Mouse (Mus musculus): ENCODE results near the gene Thbd. TPM values are rescaled to one million over a fixed set of nuclear protein-coding genes. Genes with fewer than 3 reads are reported as not detected.

Gene Thbd
- polyA plus RNA-seq, 1 experiment from 2014 or later = 16.6 TPM

DNA sequence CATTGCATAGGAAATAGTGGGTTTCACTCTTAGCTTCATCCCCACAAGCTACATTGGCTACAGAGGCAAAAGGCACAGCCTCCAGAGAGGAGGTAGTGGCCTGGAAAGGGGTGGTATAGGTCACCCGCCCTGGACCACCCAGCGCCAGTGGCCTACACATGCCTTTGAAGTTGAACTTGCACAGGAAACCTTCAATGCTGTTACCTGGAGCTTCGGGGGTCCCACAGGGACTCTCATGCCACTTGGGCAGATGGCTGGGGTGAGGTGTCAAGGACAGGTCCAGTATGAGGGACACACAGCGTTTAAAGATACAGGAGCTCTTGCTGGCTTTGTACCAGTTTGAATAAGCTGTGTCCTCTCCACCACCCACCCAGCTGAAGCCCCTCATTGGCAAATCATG lies 34.7 kb upstream of the Thbd start:
- H3K9me3 ChIP-seq = no peaks in the 10 kb centered on the region
- peak overlapping the region; percentile 81 for H3K9ac ChIP-seq
- 58% methylated on average over 4 of the region's 4 CpGs for WGBS
- peak overlapping the region; percentile 91 for H3K27ac ChIP-seq (replicated peaks)
- no peaks in the 10 kb centered on the region for H3K36me3 ChIP-seq
- peaks cover 21% of the 10 kb centered on the region for H3K4me1 ChIP-seq
- ATAC-seq (ENCODE audit: extremely low read depth, insufficient number of reproducible peaks, low FRiP score, low TSS enrichment) = no peak
- peak overlapping the region; percentile 61 for H3K4me2 ChIP-seq
- H3K27me3 ChIP-seq (replicated peaks) = no peaks in the 10 kb centered on the region
- H3K4me3 ChIP-seq = peak overlapping the region; percentile 52

DNA sequence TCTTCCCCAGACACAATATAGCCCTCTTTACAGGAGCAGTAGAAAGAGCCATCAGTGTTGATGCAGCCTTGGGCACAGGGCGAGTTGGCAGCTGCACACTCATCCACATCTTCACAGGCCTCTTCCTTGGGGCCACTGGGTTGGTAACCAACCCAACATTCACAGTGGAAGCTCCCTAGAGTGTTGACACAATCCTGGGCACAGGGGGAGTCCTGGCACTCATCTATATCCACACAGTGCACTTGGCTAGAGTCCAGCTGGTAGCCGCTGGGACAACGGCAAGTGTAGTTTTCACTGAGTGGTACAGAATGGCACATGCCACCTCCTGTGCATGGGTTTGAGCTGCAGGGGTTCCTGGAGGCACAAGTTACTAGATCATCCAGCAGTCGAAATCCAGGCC lies 34.2 kb upstream of the Thbd start:
- Histone ChIP-seq H3K27ac (replicated peaks) (peak overlapping the region; percentile 91), H3K36me3 (no peaks in the 10 kb centered on the region), H3K4me2 (peak overlapping the region; percentile 61), H3K4me1 (peaks cover 21% of the 10 kb centered on the region), H3K27me3 (replicated peaks) (no peaks in the 10 kb centered on the region), H3K9me3 (no peaks in the 10 kb centered on the region), H3K4me3 (peak overlapping the region; percentile 52), H3K9ac (peak overlapping the region; percentile 81)
- ATAC-seq (ENCODE audit: extremely low read depth, insufficient number of reproducible peaks, low FRiP score, low TSS enrichment) = no peak
- 63% methylated on average over 4 of the region's 4 CpGs for WGBS

GRCm38 (mm10) chr2:148441421-148441820 lies 33.4 kb upstream of the Thbd start:
- Histone ChIP-seq H3K27me3 (replicated peaks) (no peaks in the 10 kb centered on the region), H3K27ac (replicated peaks) (peak overlapping the region; percentile 91), H3K9me3 (no peaks in the 10 kb centered on the region), H3K4me1 (peaks cover 16% of the 10 kb centered on the region), H3K4me3 (peak overlapping the region; percentile 52), H3K36me3 (no peaks in the 10 kb centered on the region), H3K9ac (peak overlapping the region; percentile 81), H3K4me2 (peak overlapping the region; percentile 61)
- 55% methylated on average over 10 of the region's 10 CpGs for WGBS
- no peak for ATAC-seq (ENCODE audit: extremely low read depth, insufficient number of reproducible peaks, low FRiP score, low TSS enrichment)

- H3K27ac ChIP-seq (replicated peaks) = peak overlapping the region; percentile 39; the same call in 1 of the 2 replicates
- peak overlapping the region; percentile 52 for H3K4me3 ChIP-seq
- peaks cover 14% of the 10 kb centered on the region for H3K4me1 ChIP-seq
- ATAC-seq (ENCODE audit: extremely low read depth, insufficient number of reproducible peaks, low FRiP score, low TSS enrichment) = no peak
- no peaks in the 10 kb centered on the region for H3K27me3 ChIP-seq (replicated peaks)
- H3K9ac ChIP-seq = peak overlapping the region; percentile 58
- H3K9me3 ChIP-seq = no peaks in the 10 kb centered on the region
- 28% methylated on average over 3 of the region's 3 CpGs for WGBS
- H3K4me2 ChIP-seq = peak overlapping the region; percentile 61
- H3K36me3 ChIP-seq = no peaks in the 10 kb centered on the region
These were observed 31.8 kb upstream of the Thbd start for GRCm38 (mm10) chr2:148439691-148440276.

GRCm38 (mm10) chr2:148436285-148436684 lies 28.3 kb upstream of the Thbd start:
- Histone ChIP-seq H3K9me3 (no peaks in the 10 kb centered on the region), H3K9ac (no peak overlapping the region), H3K36me3 (no peaks in the 10 kb centered on the region), H3K27me3 (replicated peaks) (no peaks in the 10 kb centered on the region), H3K4me2 (0 out of 2 replicates have a peak overlapping the region, but pooled peaks have one; percentile 27), H3K4me3 (no peak overlapping the region), H3K27ac (replicated peaks) (no peak overlapping the region), H3K4me1 (no peaks in the 10 kb centered on the region)
- WGBS = 35% methylated on average over 3 of the region's 3 CpGs
- no peak for ATAC-seq (ENCODE audit: extremely low read depth, insufficient number of reproducible peaks, low FRiP score, low TSS enrichment)

- Histone ChIP-seq H3K9me3 (no peaks in the 10 kb centered on the region), H3K36me3 (no peaks in the 10 kb centered on the region), H3K27ac (replicated peaks) (no peak overlapping the region), H3K4me3 (no peak overlapping the region), H3K4me1 (no peaks in the 10 kb centered on the region), H3K9ac (no peak overlapping the region), H3K4me2 (no peak overlapping the region), H3K27me3 (replicated peaks) (no peaks in the 10 kb centered on the region)
- 35% methylated on average over 2 of the region's 2 CpGs for WGBS
- ATAC-seq (ENCODE audit: extremely low read depth, insufficient number of reproducible peaks, low FRiP score, low TSS enrichment) = no peak
These were observed 24.4 kb upstream of the Thbd start for GRCm38 (mm10) chr2:148432346-148432745.

DNA sequence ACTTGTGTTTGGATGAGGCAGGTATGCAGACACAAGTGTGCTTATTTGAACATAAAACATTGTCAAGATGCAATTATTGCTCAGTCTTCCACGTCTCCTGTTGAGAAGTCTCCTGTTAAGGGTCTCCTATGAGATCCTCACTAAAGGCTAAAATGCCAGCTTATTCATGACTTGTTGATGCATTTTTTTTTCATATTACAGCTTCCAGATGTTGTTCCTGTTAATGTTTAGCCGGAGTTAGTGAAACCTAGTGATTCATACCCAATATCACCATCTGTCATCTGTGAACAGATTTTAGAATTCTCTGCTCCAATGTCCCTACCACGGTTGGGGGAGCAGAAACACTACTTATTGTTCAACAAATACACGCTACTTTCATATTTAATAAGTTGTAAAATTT lies 23.0 kb upstream of the Thbd start:
- Histone ChIP-seq H3K9ac (no peak overlapping the region), H3K4me3 (no peak overlapping the region), H3K4me1 (no peaks in the 10 kb centered on the region), H3K27me3 (replicated peaks) (no peaks in the 10 kb centered on the region), H3K27ac (replicated peaks) (no peak overlapping the region), H3K4me2 (no peak overlapping the region), H3K9me3 (no peaks in the 10 kb centered on the region), H3K36me3 (no peaks in the 10 kb centered on the region)
- no peak for ATAC-seq (ENCODE audit: extremely low read depth, insufficient number of reproducible peaks, low FRiP score, low TSS enrichment)
- WGBS = 70% methylated on average over 4 of the region's 4 CpGs

GRCm38 (mm10) chr2:148429001-148429505 lies 21.1 kb upstream of the Thbd start:
- no peaks in the 10 kb centered on the region for H3K4me1 ChIP-seq
- H3K36me3 ChIP-seq = no peaks in the 10 kb centered on the region
- no peaks in the 10 kb centered on the region for H3K27me3 ChIP-seq (replicated peaks)
- ATAC-seq (ENCODE audit: extremely low read depth, insufficient number of reproducible peaks, low FRiP score, low TSS enrichment) = no peak
- H3K4me2 ChIP-seq = no peak overlapping the region
- H3K4me3 ChIP-seq = no peak overlapping the region
- H3K9me3 ChIP-seq = no peaks in the 10 kb centered on the region
- H3K27ac ChIP-seq (replicated peaks) = no peak overlapping the region
- H3K9ac ChIP-seq = no peak overlapping the region

DNA sequence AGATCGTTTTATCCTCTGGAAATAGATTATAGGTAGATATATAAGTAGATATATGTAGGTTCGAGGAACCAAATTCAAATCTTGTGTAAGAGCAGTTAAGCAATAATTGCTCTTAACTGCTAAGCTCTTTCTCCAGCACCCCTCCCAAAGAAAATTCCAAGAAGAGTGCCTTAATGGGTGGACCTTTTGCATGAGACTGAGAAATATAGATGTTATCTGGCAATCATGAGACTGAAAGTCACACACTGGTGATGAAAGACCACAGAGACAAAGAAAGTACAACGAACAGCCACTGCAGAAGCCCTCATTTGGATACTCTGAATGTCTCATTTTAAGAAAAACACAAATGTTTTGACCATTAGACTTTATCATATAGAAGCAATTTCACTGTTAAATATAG lies 20.5 kb upstream of the Thbd start:
- 71% methylated on average over 3 of the region's 3 CpGs for WGBS
- no peak for ATAC-seq (ENCODE audit: extremely low read depth, insufficient number of reproducible peaks, low FRiP score, low TSS enrichment)
- Histone ChIP-seq H3K4me3 (no peak overlapping the region), H3K36me3 (no peaks in the 10 kb centered on the region), H3K27me3 (replicated peaks) (no peaks in the 10 kb centered on the region), H3K4me2 (no peak overlapping the region), H3K9ac (no peak overlapping the region), H3K27ac (replicated peaks) (no peak overlapping the region), H3K4me1 (no peaks in the 10 kb centered on the region), H3K9me3 (no peaks in the 10 kb centered on the region)

- ATAC-seq (ENCODE audit: extremely low read depth, insufficient number of reproducible peaks, low FRiP score, low TSS enrichment) = no peak
- H3K27ac ChIP-seq (replicated peaks) = no peak overlapping the region
These were observed 19.6 kb upstream of the Thbd start for GRCm38 (mm10) chr2:148427553-148427952.

DNA sequence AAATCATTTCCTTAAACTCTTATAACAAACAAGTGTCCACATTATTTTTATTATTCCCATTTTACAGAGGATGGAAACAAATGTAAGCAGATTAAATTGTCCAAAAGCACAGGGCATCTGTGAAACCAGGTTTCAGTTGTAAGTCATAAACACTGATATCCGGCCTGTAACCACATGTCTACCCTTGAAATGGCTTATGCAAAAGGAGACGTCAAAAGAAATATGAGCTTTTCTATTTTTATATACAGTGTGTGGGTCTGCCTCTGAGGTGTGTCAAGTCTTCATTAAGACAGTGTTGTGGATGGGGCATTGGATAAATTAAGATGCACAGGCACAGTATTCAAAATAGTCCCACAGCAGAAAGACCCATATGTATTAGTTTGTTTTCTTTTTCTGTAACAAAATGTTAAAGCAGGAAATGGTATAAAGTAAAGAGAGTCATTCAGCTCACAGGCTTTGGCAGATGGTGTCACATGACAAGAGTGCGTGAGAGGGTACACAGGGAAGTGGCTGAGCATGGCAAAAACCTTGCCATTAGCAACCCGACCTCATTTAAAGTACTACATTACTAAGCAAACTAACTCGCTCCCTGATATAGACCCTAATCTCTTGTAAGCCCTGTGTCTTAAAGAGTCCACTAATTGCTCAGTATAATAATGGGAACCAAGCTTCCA lies 17.9 kb upstream of the Thbd start:
- H3K4me1 ChIP-seq = no peaks in the 10 kb centered on the region
- H3K4me2 ChIP-seq = no peak overlapping the region
- no peaks in the 10 kb centered on the region for H3K9me3 ChIP-seq
- H3K9ac ChIP-seq = no peak overlapping the region
- no peak overlapping the region for H3K4me3 ChIP-seq
- no peak overlapping the region for H3K27ac ChIP-seq (replicated peaks)
- WGBS = 64% methylated on average over 5 of the region's 5 CpGs
- ATAC-seq (ENCODE audit: extremely low read depth, insufficient number of reproducible peaks, low FRiP score, low TSS enrichment) = no peak
- H3K27me3 ChIP-seq (replicated peaks) = no peaks in the 10 kb centered on the region
- no peaks in the 10 kb centered on the region for H3K36me3 ChIP-seq

More at GRCm38 (mm10) chr2:148427553-148427952, 19.6 kb upstream of the Thbd start:
- Histone ChIP-seq H3K36me3 (no peaks in the 10 kb centered on the region), H3K9ac (no peak overlapping the region), H3K4me1 (no peaks in the 10 kb centered on the region), H3K27me3 (replicated peaks) (no peaks in the 10 kb centered on the region), H3K4me2 (no peak overlapping the region), H3K4me3 (no peak overlapping the region), H3K9me3 (no peaks in the 10 kb centered on the region)
- whole genome bisulfite sequencing = 73% methylated on average over 3 of the region's 3 CpGs

GRCm38 (mm10) chr2:148421706-148422105 lies 13.7 kb upstream of the Thbd start:
- ATAC-seq (ENCODE audit: extremely low read depth, insufficient number of reproducible peaks, low FRiP score, low TSS enrichment) = no peak
- H3K9me3 ChIP-seq = no peaks in the 10 kb centered on the region
- 71% methylated on average over 1 of the region's 1 CpGs for WGBS
- no peak overlapping the region for H3K4me3 ChIP-seq
- H3K36me3 ChIP-seq = no peaks in the 10 kb centered on the region
- no peak overlapping the region for H3K27ac ChIP-seq (replicated peaks)
- H3K4me1 ChIP-seq = no peaks in the 10 kb centered on the region
- H3K9ac ChIP-seq = no peak overlapping the region
- no peak overlapping the region for H3K4me2 ChIP-seq
- H3K27me3 ChIP-seq (replicated peaks) = no peaks in the 10 kb centered on the region
